Mouse (Mus musculus) limb, embryonic 11.5 days (tissue): ENCODE results near the gene Krt42. TPM values are rescaled to one million over a fixed set of nuclear protein-coding genes. Genes with fewer than 3 reads are reported as not detected.

ENCODE experiments used
- ATAC-seq: fragments of 200-750 bp; cut with Nextera tagmentation; 2 replicates; pipeline ENCODE4 v1.8.0; 2017; ENCODE audit warnings: low read depth; ENCODE audit not compliant: insufficient number of reproducible peaks, low FRiP score, low TSS enrichment
- DNase-seq: peaks from one replicate; pipeline ENCODE4 v3.0.0-alpha.2; 2015; ENCODE audit warnings: low spot score
- H3K27ac ChIP-seq: fragments of 300-500 bp; sonication (generic); replicated peaks from 2 replicates; pipeline ENCODE4 v1.5.1; 2014; ENCODE audit warnings: low read depth, mild to moderate bottlenecking, low read length
- H3K27me3 ChIP-seq: fragments of 300-500 bp; sonication (generic); 2 replicates; pipeline ENCODE4 v1.6.1; 2014; ENCODE audit warnings: mild to moderate bottlenecking, low read length, mixed read lengths; ENCODE audit not compliant: control insufficient read depth, insufficient read depth
- H3K36me3 ChIP-seq: fragments of 300-500 bp; sonication (generic); 2 replicates; pipeline ENCODE4 v1.6.1; 2014; ENCODE audit warnings: mild to moderate bottlenecking, low read length, moderate library complexity, mixed read lengths; ENCODE audit not compliant: control insufficient read depth, insufficient read depth
- H3K4me1 ChIP-seq: fragments of 300-500 bp; sonication (generic); 2 replicates; pipeline ENCODE4 v1.6.1; 2014; ENCODE audit warnings: low read length, mixed read lengths; ENCODE audit not compliant: control insufficient read depth, insufficient read depth
- H3K4me2 ChIP-seq: fragments of 300-500 bp; sonication (generic); 2 replicates; pipeline ENCODE4 v1.6.1; 2014; ENCODE audit warnings: low read depth, mild to moderate bottlenecking, moderate library complexity; ENCODE audit not compliant: severe bottlenecking
- H3K4me3 ChIP-seq: fragments of 300-500 bp; sonication (generic); 2 replicates; pipeline ENCODE4 v1.5.1; 2014; ENCODE audit warnings: low read depth, low read length
- H3K9ac ChIP-seq: fragments of 300-500 bp; sonication (generic); 2 replicates; pipeline ENCODE4 v1.6.1; 2014; ENCODE audit warnings: mild to moderate bottlenecking, low read length
- H3K9me3 ChIP-seq: fragments of 300-500 bp; sonication (generic); 2 replicates; pipeline ENCODE4 v1.6.1; 2016; ENCODE audit warnings: low read length; ENCODE audit not compliant: control insufficient read depth
- WGBS: fragments of 180-500 bp; shearing (Covaris S2); extraction: QIAGEN DNeasy Blood & Tissue Kit; methylation state at CpG from one replicate; pipeline ENCODE4 v1.1.7; 2014; 5-methylcytosine and 5-hydroxymethylcytosine counted together
- polyA plus RNA-seq: library from polyadenylated mRNA; unstranded; fragments of >200 nt; fragmentation: Nextera tagmentation; extraction: Ambion mirVana; gene quantifications from 2 replicates; pipeline ENCODE4 v1.2.1, GENCODE M21; 2014

Gene Krt42
- polyA plus RNA-seq, 1 experiment from 2014 or later, result 0.09 TPM

GRCm38 (mm10) chr11:100271878-100272277 is 2.2 kb upstream of the Krt42 start:
- 86% methylated on average over 1 of the region's 1 CpGs for WGBS
- H3K4me2 ChIP-seq, result no peak overlapping the region
- no peak overlapping the region for H3K4me3 ChIP-seq
- H3K27ac ChIP-seq, result no peak overlapping the region
- H3K9ac ChIP-seq, result no peak overlapping the region
- ATAC-seq (no peak), DNase-seq (no peak)
- H3K36me3 ChIP-seq, result no peaks in the 10 kb centered on the region
- no peaks in the 10 kb centered on the region for H3K27me3 ChIP-seq
- H3K9me3 ChIP-seq, result no peaks in the 10 kb centered on the region
- H3K4me1 ChIP-seq, result no peaks in the 10 kb centered on the region

GRCm38 (mm10) chr11:100262058-100262980 is 7.4 kb downstream of the Krt42 start:
- WGBS, result 19% methylated on average over 13 of the region's 13 CpGs
- no peak overlapping the region for H3K4me2 ChIP-seq
- ATAC-seq, result peak; percentile 46; the same call in 1 of the 2 replicates
- H3K36me3 ChIP-seq, result no peaks in the 10 kb centered on the region
- H3K4me3 ChIP-seq, result no peak overlapping the region
- H3K9ac ChIP-seq, result no peak overlapping the region
- DNase-seq, result peak; percentile 39
- no peak overlapping the region for H3K27ac ChIP-seq
- H3K27me3 ChIP-seq, result no peaks in the 10 kb centered on the region
- no peaks in the 10 kb centered on the region for H3K4me1 ChIP-seq
- H3K9me3 ChIP-seq, result no peaks in the 10 kb centered on the region

GRCm38 (mm10) chr11:100261235-100261605 is 8.5 kb downstream of the Krt42 start:
- Histone ChIP-seq H3K4me2 (no peak overlapping the region), H3K27ac (no peak overlapping the region), H3K4me3 (no peak overlapping the region), H3K9ac (no peak overlapping the region), H3K36me3 (no peaks in the 10 kb centered on the region), H3K27me3 (no peaks in the 10 kb centered on the region), H3K9me3 (no peaks in the 10 kb centered on the region), H3K4me1 (no peaks in the 10 kb centered on the region)
- 88% methylated on average over 9 of the region's 9 CpGs for WGBS
- no peak for ATAC-seq
- no peak for DNase-seq

- no peaks in the 10 kb centered on the region for H3K36me3 ChIP-seq
- no peaks in the 10 kb centered on the region for H3K9me3 ChIP-seq
- DNase-seq (no peak), ATAC-seq (no peak)
- H3K4me3 ChIP-seq, result no peak within 1 kb of the TSS
- H3K9ac ChIP-seq, result no peak within 1 kb of the TSS
- 83% methylated on average over 21 of the region's 21 CpGs for WGBS
- H3K27ac ChIP-seq, result no peak within 1 kb of the TSS
- no peaks in the 10 kb centered on the region for H3K4me1 ChIP-seq
- H3K4me2 ChIP-seq, result no peak within 1 kb of the TSS
- no peaks in the 10 kb centered on the region for H3K27me3 ChIP-seq
These were observed 9.0 kb downstream of the Krt42 start, which contains the start of gene Krt17 for GRCm38 (mm10) chr11:100260514-100261234. Gene Krt17 (minus strand): TSS chr11:100261029.

- Histone ChIP-seq H3K4me1 (no peaks in the 10 kb centered on the region), H3K36me3 (no peaks in the 10 kb centered on the region), H3K4me3 (no peak overlapping the region), H3K9me3 (no peaks in the 10 kb centered on the region), H3K9ac (no peak overlapping the region), H3K27ac (no peak overlapping the region), H3K27me3 (no peaks in the 10 kb centered on the region), H3K4me2 (no peak overlapping the region)
- no peak for DNase-seq
- 93% methylated on average over 9 of the region's 9 CpGs for WGBS
- no peak for ATAC-seq
These were observed 10.6 kb downstream of the Krt42 start for GRCm38 (mm10) chr11:100259079-100259478.

GRCm38 (mm10) chr11:100257967-100258366 is 11.7 kb downstream of the Krt42 start:
- no peak overlapping the region for H3K27ac ChIP-seq
- ATAC-seq (no peak), DNase-seq (no peak)
- WGBS, result 91% methylated on average over 1 of the region's 1 CpGs
- H3K27me3 ChIP-seq, result no peaks in the 10 kb centered on the region
- H3K4me3 ChIP-seq, result no peak overlapping the region
- H3K36me3 ChIP-seq, result no peaks in the 10 kb centered on the region
- no peaks in the 10 kb centered on the region for H3K4me1 ChIP-seq
- no peaks in the 10 kb centered on the region for H3K9me3 ChIP-seq
- no peak overlapping the region for H3K4me2 ChIP-seq
- no peak overlapping the region for H3K9ac ChIP-seq

GRCm38 (mm10) chr11:100255514-100255913 is 14.2 kb downstream of the Krt42 start:
- H3K9ac ChIP-seq, result no peak overlapping the region
- H3K4me3 ChIP-seq, result no peak overlapping the region
- H3K4me1 ChIP-seq, result no peaks in the 10 kb centered on the region
- no peak overlapping the region for H3K27ac ChIP-seq
- H3K36me3 ChIP-seq, result no peaks in the 10 kb centered on the region
- no peaks in the 10 kb centered on the region for H3K27me3 ChIP-seq
- DNase-seq, result no peak
- 94% methylated on average over 6 of the region's 6 CpGs for WGBS
- H3K9me3 ChIP-seq, result no peaks in the 10 kb centered on the region
- no peak for ATAC-seq
- H3K4me2 ChIP-seq, result no peak overlapping the region

- 57% methylated on average over 5 of the region's 5 CpGs for WGBS
- no peak overlapping the region for H3K4me3 ChIP-seq
These were observed 15.1 kb downstream of the Krt42 start for GRCm38 (mm10) chr11:100254360-100255090.

More at GRCm38 (mm10) chr11:100254360-100255090, 15.1 kb downstream of the Krt42 start:
- Histone ChIP-seq H3K4me1 (no peaks in the 10 kb centered on the region), H3K27ac (no peak overlapping the region), H3K9ac (no peak overlapping the region), H3K4me2 (no peak overlapping the region), H3K9me3 (no peaks in the 10 kb centered on the region), H3K27me3 (no peaks in the 10 kb centered on the region), H3K36me3 (no peaks in the 10 kb centered on the region)
- no peak for DNase-seq
- no peak for ATAC-seq
